Mouse (Mus musculus): Measurements from ENCODE around the gene Tmbim1.

GRCm38 (mm10) chr1:74303509-74304338 is 1.7 kb downstream of the Tmbim1 start:
- TF ChIP-seq POLR2A (IDR thresholded peaks at IDR 0.05; ENCODE audit: borderline replicate concordance, extremely low read depth, low read depth, low read length) (peak; percentile 80), CTCF (IDR thresholded peaks at IDR 0.05; ENCODE audit: insufficient read depth, low read length) (no peak)
